Mouse (Mus musculus): Measurements from ENCODE around the gene Pla2g5. TPM values are rescaled to one million over a fixed set of nuclear protein-coding genes. Genes with fewer than 3 reads are reported as not detected.
A peak's percentile ranks its signal among the peaks of the same experiment; 100 is the strongest.
"Not testable (repeated sequence)": the region's sequence is repeated elsewhere in the genome, so short reads cannot be mapped to it uniquely, and the experiment has no call there.

The Pla2g5 gene
- polyA plus RNA-seq, 1 experiment from 2014 or later = 0.76 TPM

DNA sequence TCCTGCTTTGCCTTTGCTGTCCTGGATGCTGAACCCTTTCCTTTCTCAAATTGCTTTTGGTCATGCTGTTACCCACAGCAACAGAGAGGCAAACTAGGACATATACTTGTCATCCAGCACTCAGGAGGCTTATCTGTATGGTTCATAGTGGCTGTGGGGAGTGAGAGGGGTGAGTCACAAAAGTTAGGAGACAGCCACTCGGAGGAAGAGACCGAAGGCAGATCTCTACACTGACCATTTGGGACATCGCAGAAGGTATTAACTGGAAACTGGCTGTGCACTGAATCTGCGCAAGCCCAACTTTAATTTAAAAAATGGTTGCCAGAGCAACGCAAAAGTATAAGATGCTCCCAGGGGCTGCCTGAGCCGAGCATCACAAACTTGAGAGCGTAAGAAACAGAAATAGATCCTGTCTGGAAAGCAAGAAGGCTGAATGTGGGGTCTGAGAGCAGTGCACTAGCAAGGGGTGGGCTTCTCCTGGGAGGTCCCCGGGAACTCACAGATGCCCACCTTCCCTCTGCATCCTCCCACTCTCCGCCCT lies 8.1 kb downstream of the Pla2g5 start:
- H3K4me1 ChIP-seq = peaks cover 5% of the 10 kb centered on the region
- no peaks in the 10 kb centered on the region for H3K27me3 ChIP-seq
- H3K4me2 ChIP-seq (replicated peaks) = no peak overlapping the region
- no peak for ATAC-seq (replicated peaks)
- 86% methylated on average over 9 of the region's 9 CpGs for WGBS
- no peak overlapping the region for H3K4me3 ChIP-seq
- no peaks in the 10 kb centered on the region for H3K36me3 ChIP-seq
- no peak overlapping the region for H3K9ac ChIP-seq (replicated peaks)
- H3K27ac ChIP-seq (replicated peaks) = no peak overlapping the region
- no peaks in the 10 kb centered on the region for H3K9me3 ChIP-seq

DNA sequence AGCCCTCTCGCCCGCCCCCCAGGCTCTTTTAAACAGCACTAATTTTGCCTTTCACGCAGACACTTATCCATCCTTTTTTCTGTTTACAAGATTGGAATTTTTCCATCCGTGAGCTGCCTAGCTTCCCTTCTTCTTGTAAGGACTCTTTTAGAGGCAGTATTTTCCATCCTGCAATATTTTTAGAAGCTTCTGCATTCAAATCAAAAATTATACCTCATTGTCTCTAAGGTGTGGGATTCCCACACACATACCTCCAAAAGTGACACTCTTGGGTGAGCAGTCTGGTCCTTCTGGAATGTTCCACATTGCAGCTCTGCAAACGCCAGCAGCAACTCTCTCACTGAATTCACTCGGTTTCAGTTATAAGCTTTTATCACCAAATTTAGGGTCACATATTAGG lies 10.3 kb downstream of the Pla2g5 start:
- WGBS = 71% methylated on average over 6 of the region's 6 CpGs
- Histone ChIP-seq H3K4me1 (peaks cover 2% of the 10 kb centered on the region; the same call in 1 of the 2 replicates), H3K27ac (replicated peaks) (no peak overlapping the region), H3K4me3 (no peak overlapping the region), H3K9ac (replicated peaks) (no peak overlapping the region), H3K9me3 (no peaks in the 10 kb centered on the region), H3K4me2 (replicated peaks) (no peak overlapping the region), H3K27me3 (no peaks in the 10 kb centered on the region), H3K36me3 (no peaks in the 10 kb centered on the region)
- ATAC-seq (replicated peaks) = no peak

DNA sequence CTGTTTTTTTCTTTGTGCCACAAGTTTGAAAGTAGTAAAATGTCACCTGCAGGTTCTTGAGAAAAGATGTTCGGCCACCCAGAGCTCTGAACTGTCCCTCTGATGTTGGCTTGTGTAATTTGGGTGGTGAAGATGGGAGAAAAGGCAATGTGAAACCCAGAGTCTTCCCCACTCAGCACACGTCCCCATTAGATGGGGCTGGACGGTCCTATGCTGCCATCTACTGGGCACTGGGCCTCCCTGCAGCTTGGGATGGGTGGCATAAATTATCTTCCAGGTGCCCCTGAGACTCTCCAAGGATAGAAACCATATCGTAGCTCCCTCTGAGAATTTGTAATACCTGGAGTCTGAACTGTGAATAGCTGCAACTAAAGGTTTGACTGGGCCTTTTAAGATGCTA lies 11.8 kb downstream of the Pla2g5 start:
- no peak overlapping the region for H3K27ac ChIP-seq (replicated peaks)
- H3K4me2 ChIP-seq (replicated peaks) = no peak overlapping the region
- peak; percentile 64 for ATAC-seq (replicated peaks)
- no peaks in the 10 kb centered on the region for H3K27me3 ChIP-seq
- peaks cover 2% of the 10 kb centered on the region; the same call in 1 of the 2 replicates for H3K4me1 ChIP-seq
- no peak overlapping the region for H3K4me3 ChIP-seq
- H3K36me3 ChIP-seq = no peaks in the 10 kb centered on the region
- H3K9me3 ChIP-seq = no peaks in the 10 kb centered on the region
- 3% methylated on average over 4 of the region's 4 CpGs for WGBS
- no peak overlapping the region for H3K9ac ChIP-seq (replicated peaks)

DNA sequence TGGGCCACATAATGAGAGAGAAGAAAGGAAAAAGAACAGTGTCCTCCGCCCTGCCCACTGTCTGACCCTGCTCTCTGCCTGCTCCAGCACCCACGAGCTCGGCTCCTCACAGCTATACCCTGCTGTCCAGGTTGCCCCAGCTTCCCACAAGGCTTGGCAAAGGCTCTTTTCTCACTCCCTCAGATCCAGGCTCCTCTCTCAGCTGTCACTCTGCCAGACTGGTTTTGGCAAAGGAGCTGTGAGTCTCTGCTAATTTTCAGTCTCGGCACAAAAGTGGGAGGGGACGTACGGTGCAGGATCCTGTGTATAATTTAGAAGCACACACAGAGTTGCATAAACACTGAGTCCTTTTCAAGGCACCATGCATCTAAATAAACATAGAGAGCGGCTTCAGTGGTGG lies 21.9 kb downstream of the Pla2g5 start:
- H3K4me2 ChIP-seq (replicated peaks) = no peak overlapping the region
- no peak overlapping the region for H3K4me3 ChIP-seq
- H3K36me3 ChIP-seq = no peaks in the 10 kb centered on the region
- H3K4me1 ChIP-seq = peaks cover 11% of the 10 kb centered on the region
- no peaks in the 10 kb centered on the region for H3K27me3 ChIP-seq
- peak overlapping the region; percentile 64 for H3K27ac ChIP-seq (replicated peaks)
- H3K9me3 ChIP-seq = no peaks in the 10 kb centered on the region
- 42% methylated on average over 7 of the region's 7 CpGs for WGBS
- no peak overlapping the region for H3K9ac ChIP-seq (replicated peaks)
- peak; percentile 68 for ATAC-seq (replicated peaks)

DNA sequence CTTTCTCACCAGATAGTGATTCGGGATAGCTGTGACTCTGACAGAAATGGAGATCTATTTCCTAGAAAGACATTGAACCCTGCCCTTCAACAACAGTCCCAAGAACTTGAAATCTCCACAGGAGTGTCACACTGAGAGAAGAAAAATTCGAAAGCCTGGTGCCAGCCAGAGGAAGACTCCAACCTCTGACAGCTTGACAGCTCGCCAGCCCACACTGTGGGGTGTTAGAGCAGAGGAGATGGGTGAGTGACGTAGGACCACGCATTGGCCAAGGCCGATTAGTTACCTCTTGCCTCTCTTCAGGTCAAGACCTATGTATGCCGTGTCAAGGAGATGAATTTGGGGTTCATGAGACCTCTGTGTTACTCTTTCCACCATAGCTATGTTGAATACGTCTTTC lies 22.6 kb downstream of the Pla2g5 start:
- Histone ChIP-seq H3K27ac (replicated peaks) (peak overlapping the region; percentile 55; the same call in 1 of the 2 replicates), H3K36me3 (no peaks in the 10 kb centered on the region), H3K4me3 (no peak overlapping the region), H3K4me2 (replicated peaks) (no peak overlapping the region), H3K9me3 (no peaks in the 10 kb centered on the region), H3K9ac (replicated peaks) (no peak overlapping the region), H3K4me1 (peaks cover 11% of the 10 kb centered on the region), H3K27me3 (no peaks in the 10 kb centered on the region)
- no peak for ATAC-seq (replicated peaks)
- 72% methylated on average over 8 of the region's 8 CpGs for WGBS

DNA sequence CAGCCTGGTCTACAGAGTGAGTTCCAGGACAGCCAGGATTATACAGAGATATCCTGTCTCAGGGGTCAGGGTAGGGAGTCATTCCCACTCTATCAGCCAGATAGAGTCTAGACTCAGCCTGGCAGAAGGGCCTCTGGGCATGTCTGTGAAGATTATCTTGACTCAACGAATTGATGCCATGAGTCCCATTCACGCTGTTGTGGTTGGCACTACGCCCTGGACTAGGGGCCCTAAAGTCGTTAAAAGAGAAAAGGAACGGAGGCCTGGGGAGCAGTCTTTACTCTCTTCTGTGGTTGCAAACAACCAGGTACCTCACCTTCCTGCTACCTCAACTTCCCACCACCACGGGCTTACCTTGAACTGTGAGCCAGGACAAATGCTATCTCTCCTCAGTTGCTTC lies 23.5 kb downstream of the Pla2g5 start:
- no peak for ATAC-seq (replicated peaks)

DNA sequence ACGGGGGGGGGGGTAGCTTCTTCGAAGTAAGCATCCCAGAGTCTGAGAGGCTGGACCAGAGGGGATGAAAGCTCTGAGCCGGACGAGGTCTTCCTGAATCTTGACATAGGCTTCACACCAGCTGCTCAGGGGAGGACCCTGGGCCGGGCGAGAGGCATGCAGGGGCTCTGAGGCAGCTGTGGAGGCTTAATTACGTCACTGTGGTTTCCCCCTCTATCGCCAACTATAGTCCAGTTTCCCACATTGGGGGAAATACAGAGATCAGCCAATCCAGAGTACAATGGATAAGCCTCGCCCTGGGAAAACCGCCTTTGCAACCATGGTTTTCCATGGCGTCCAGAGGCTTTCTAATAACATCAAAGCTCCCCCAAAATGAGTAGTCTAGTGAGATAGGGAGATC lies 36.1 kb downstream of the Pla2g5 start:
- Histone ChIP-seq H3K27ac (replicated peaks) (no peak overlapping the region), H3K4me3 (no peak overlapping the region), H3K4me1 (no peaks in the 10 kb centered on the region), H3K36me3 (no peaks in the 10 kb centered on the region), H3K4me2 (replicated peaks) (no peak overlapping the region), H3K9me3 (no peaks in the 10 kb centered on the region), H3K9ac (replicated peaks) (no peak overlapping the region), H3K27me3 (no peaks in the 10 kb centered on the region)
- ATAC-seq (replicated peaks) = no peak
- 57% methylated on average over 11 of the region's 11 CpGs for WGBS

More for the DNA sequence above, 23.5 kb downstream of the Pla2g5 start:
- H3K27ac ChIP-seq (replicated peaks) = no peak overlapping the region
- no peaks in the 10 kb centered on the region for H3K27me3 ChIP-seq
- no peaks in the 10 kb centered on the region for H3K9me3 ChIP-seq
- H3K4me1 ChIP-seq = peaks cover 11% of the 10 kb centered on the region
- no peak overlapping the region for H3K4me3 ChIP-seq
- H3K4me2 ChIP-seq (replicated peaks) = no peak overlapping the region
- no peaks in the 10 kb centered on the region for H3K36me3 ChIP-seq
- 66% methylated on average over 6 of the region's 6 CpGs for WGBS
- H3K9ac ChIP-seq (replicated peaks) = no peak overlapping the region

DNA sequence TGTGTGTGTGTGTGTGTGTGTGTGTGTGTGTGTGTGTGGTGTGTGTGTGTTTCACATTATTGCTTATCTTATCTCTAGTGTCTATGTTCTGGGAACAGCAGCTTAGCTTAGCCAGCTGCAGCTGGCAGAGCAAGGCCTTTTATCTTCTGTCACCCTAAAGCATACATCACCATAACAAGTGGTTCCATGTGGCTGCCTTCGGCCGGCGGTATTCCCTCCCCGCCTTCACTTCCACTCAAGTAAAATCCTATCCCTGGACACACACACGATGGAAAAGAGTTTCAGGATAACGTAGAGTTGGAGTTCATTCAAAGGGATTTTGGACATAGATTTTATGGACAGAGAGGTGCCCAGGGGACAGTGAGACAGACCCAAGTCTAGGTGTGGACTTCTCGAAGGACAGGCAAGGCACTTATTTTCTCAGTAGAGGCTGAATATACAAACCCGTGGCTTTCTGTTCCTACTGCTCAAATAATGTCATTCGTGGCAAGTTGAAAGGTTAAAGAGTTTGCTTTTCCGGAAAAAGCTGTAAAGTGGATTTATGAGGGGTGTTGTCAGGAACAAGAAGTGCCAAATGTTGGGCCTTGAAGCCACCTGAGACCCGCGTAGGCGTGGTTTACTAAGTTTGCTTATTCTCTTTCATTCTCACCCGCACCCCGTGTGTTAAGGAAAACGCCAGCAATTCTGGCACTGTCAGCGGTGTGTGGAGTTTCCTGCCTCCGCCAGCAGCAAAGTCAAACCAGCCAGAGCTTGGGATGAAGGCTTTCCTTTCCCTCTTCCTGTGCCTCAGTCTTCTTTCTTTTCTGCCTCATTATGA lies 37.3 kb downstream of the Pla2g5 start:
- ATAC-seq (replicated peaks) = no peak
- 75% methylated on average over 18 of the region's 18 CpGs for WGBS
- no peaks in the 10 kb centered on the region for H3K27me3 ChIP-seq
- H3K9ac ChIP-seq (replicated peaks) = no peak overlapping the region
- H3K4me2 ChIP-seq (replicated peaks) = no peak overlapping the region
- no peaks in the 10 kb centered on the region for H3K9me3 ChIP-seq
- no peaks in the 10 kb centered on the region for H3K4me1 ChIP-seq
- no peaks in the 10 kb centered on the region for H3K36me3 ChIP-seq
- no peak overlapping the region for H3K27ac ChIP-seq (replicated peaks)
- no peak overlapping the region for H3K4me3 ChIP-seq

DNA sequence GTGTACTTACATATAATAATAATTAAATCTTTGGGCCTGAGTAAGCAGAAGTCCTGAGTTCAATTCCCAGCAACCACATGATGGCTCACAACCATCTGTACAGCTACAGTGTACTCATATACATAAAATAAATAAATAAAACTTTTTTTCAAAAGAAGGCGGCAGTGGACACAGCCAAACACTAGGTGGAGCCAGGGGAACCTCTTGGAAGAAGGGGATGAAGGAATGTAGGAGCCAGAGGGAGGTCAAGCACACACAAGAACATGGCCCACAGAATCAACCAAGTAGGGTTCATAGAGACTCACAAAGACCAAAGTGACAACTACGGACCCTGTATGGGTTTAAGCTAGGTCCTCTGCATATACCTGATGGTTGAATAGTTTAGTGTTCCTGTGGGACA lies 38.6 kb downstream of the Pla2g5 start:
- Histone ChIP-seq H3K4me3 (no peak overlapping the region), H3K27ac (replicated peaks) (no peak overlapping the region), H3K9me3 (no peaks in the 10 kb centered on the region), H3K36me3 (no peaks in the 10 kb centered on the region), H3K27me3 (no peaks in the 10 kb centered on the region), H3K9ac (replicated peaks) (no peak overlapping the region), H3K4me2 (replicated peaks) (no peak overlapping the region), H3K4me1 (no peaks in the 10 kb centered on the region)
- WGBS = 83% methylated on average over 2 of the region's 2 CpGs
- ATAC-seq (replicated peaks) = no peak

DNA sequence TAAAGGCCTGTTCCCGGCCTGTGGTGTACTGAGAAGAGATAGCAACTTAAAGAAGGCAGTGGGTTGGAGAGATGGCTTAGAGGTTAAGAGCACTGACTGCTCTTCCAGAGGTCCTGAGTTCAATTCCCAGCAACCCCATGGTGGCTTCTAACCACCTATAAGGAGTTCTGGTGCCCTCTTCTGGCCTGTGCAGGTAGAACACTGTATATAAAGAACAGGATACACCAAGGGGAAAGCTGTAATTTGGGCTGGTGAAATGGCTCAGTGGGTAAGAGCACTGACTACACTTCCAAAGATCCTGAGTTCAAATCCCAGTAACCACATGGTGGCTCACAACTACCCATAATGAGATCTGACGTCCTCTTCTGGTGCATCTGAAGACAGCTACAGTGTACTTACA lies 39.1 kb downstream of the Pla2g5 start:
- not testable (repeated sequence) for H3K4me2 ChIP-seq (replicated peaks); ATAC-seq (replicated peaks); H3K27ac ChIP-seq (replicated peaks); H3K4me3 ChIP-seq; H3K4me1 ChIP-seq; H3K36me3 ChIP-seq; H3K27me3 ChIP-seq; H3K9me3 ChIP-seq; H3K9ac ChIP-seq (replicated peaks)
- WGBS = 67% methylated on average over 2 of the region's 2 CpGs

DNA sequence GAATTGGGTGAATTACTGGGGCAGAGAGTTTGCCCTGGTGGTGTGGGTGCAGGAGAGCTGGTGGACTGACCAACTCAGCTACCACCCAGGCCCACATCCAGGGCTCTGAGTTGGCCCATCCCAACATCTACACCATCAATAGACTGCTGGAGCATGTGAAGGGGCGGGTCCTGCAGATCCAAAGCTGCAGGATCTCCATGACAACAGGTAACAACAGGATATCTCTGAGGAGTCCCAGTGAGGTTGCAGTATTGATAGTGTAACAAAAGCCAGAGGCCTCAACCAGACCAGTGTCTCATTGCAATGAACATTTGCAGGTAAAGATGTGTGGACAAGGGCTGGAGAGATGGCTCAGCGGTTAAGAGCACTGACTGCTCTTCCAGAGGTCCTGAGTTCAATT lies 42.2 kb downstream of the Pla2g5 start:
- H3K4me3 ChIP-seq = no peak overlapping the region
- H3K27me3 ChIP-seq = no peaks in the 10 kb centered on the region
- H3K9me3 ChIP-seq = no peaks in the 10 kb centered on the region
- H3K9ac ChIP-seq (replicated peaks) = no peak overlapping the region
- peaks cover 5% of the 10 kb centered on the region; the same call in 1 of the 2 replicates for H3K4me1 ChIP-seq
- 88% methylated on average over 2 of the region's 2 CpGs for WGBS
- no peak overlapping the region for H3K27ac ChIP-seq (replicated peaks)
- no peaks in the 10 kb centered on the region for H3K36me3 ChIP-seq
- H3K4me2 ChIP-seq (replicated peaks) = no peak overlapping the region
- no peak for ATAC-seq (replicated peaks)

DNA sequence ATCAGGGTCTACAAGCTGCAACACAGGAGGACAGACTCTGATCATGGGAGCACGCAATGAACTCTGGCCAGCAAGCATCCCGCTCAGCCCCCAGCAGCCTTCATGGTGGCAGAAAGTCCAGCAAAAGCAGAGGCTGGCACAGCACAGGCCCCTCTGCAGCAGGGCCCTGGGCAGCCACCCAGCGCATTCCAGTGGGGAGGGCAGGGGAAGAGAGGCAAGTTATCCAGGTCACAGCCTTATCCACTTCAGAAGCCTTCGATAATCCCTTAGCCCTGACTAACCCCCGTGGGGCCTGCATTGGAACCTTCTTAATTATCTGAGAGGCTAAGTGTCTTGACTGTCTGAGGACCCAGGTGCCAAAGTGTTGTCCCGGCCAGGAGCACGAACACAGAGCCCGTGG lies 44.2 kb downstream of the Pla2g5 start:
- H3K9ac ChIP-seq (replicated peaks) = no peak overlapping the region
- H3K27me3 ChIP-seq = no peaks in the 10 kb centered on the region
- WGBS = 17% methylated on average over 8 of the region's 8 CpGs
- H3K9me3 ChIP-seq = no peaks in the 10 kb centered on the region
- peaks cover 5% of the 10 kb centered on the region; the same call in 1 of the 2 replicates for H3K4me1 ChIP-seq
- H3K4me2 ChIP-seq (replicated peaks) = no peak overlapping the region
- H3K36me3 ChIP-seq = no peaks in the 10 kb centered on the region
- no peak overlapping the region for H3K4me3 ChIP-seq
- ATAC-seq (replicated peaks) = no peak
- H3K27ac ChIP-seq (replicated peaks) = no peak overlapping the region

DNA sequence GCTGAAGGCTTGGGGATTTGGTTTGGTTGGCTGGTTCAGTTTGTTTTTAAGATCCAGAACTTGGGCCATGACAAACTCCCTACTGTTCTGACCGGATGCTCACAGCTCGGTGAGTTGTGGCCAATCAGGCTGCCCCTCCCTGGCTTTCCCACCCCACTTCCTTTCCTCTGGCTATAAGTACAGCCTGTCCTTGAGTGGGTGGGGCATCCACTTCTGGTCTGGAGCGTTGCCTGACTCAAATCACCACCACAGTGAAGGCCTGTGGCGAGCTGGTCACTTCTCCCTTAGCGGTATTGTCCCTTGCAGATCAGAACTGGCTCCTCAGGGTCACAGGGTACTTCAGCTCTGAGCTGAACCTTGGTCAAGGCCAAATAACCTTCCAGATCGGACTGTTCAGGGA lies 45.5 kb downstream of the Pla2g5 start:
- peaks cover 5% of the 10 kb centered on the region; the same call in 1 of the 2 replicates for H3K4me1 ChIP-seq
- ATAC-seq (replicated peaks) = no peak
- no peak overlapping the region for H3K9ac ChIP-seq (replicated peaks)
- no peaks in the 10 kb centered on the region for H3K27me3 ChIP-seq
- no peaks in the 10 kb centered on the region for H3K36me3 ChIP-seq
- no peaks in the 10 kb centered on the region for H3K9me3 ChIP-seq
- no peak overlapping the region for H3K27ac ChIP-seq (replicated peaks)
- H3K4me2 ChIP-seq (replicated peaks) = no peak overlapping the region
- 87% methylated on average over 6 of the region's 6 CpGs for WGBS
- no peak overlapping the region for H3K4me3 ChIP-seq
